Mouse (Mus musculus): Measurements from ENCODE around the gene Dip2b. TPM values are rescaled to one million over a fixed set of nuclear protein-coding genes. Genes with fewer than 3 reads are reported as not detected.

Gene Dip2b
- total and polyA plus RNA-seq, 3 experiments: 13.9 to 68.9 (median 15.4) TPM

- no peaks in the 10 kb centered on the region for H3K9me3 ChIP-seq (replicated peaks; ENCODE audit: insufficient read depth, low read length)
- no peak for TF ChIP-seq POLR2A (IDR thresholded peaks at IDR 0.05; ENCODE audit: control insufficient read depth in 1 of 2, insufficient read depth in 1 of 2, low read depth in 1 of 2, low read length in 2 of 2, poor library complexity in 1 of 2)
- TF ChIP-seq KAT2A (conservative IDR thresholded peaks at IDR 0.05; ENCODE audit: low read depth, low read length): no peak
- TF ChIP-seq ETS1 (IDR thresholded peaks at IDR 0.05; ENCODE audit: low read depth, low read length): no peak
- no peak for TF ChIP-seq RAD21 (IDR thresholded peaks at IDR 0.05; ENCODE audit: low read depth, low read length)
- TF ChIP-seq HCFC1 (IDR thresholded peaks at IDR 0.05; ENCODE audit: low read depth, low read length): no peak
- TF ChIP-seq NRF1 (IDR thresholded peaks at IDR 0.05; ENCODE audit: insufficient read depth, low read depth, low read length, poor library complexity, severe bottlenecking): no peak
- TF ChIP-seq MYB (IDR thresholded peaks at IDR 0.05; ENCODE audit: low read depth, low read length): no peak
- no peak for TF ChIP-seq MXI1 (IDR thresholded peaks at IDR 0.05; ENCODE audit: low read depth, low read length)
- no peak for TF ChIP-seq TAL1 (IDR thresholded peaks at IDR 0.05; ENCODE audit: low read length)
- no peak for TF ChIP-seq MEF2A (IDR thresholded peaks at IDR 0.05; ENCODE audit: extremely low read depth, insufficient replicate concordance, low read depth, low read length, poor library complexity, severe bottlenecking)
- TF ChIP-seq E2F4 (IDR thresholded peaks at IDR 0.05; ENCODE audit: borderline replicate concordance, low read depth, low read length): no peak
- TF ChIP-seq CHD2 (IDR thresholded peaks at IDR 0.05; ENCODE audit: low read length): no peak
- TF ChIP-seq MAZ (IDR thresholded peaks at IDR 0.05; ENCODE audit: low read depth, low read length): no peak
- TF ChIP-seq UBTF (IDR thresholded peaks at IDR 0.05; ENCODE audit: borderline replicate concordance, insufficient read depth, low read depth, low read length): no peak
- no peak for TF ChIP-seq USF1 (IDR thresholded peaks at IDR 0.05; ENCODE audit: low read depth, low read length)
- TF ChIP-seq ELF1 (IDR thresholded peaks at IDR 0.05; ENCODE audit: low read depth, low read length): no peak
- no peak for TF ChIP-seq POLR2AphosphoS2 (IDR thresholded peaks at IDR 0.05; ENCODE audit: low read length)
- no peak for TF ChIP-seq CHD1 (IDR thresholded peaks at IDR 0.05; ENCODE audit: low read depth, low read length)
Measured at GRCm38 (mm10) chr15:100115416-100115815, 77.0 kb downstream of the Dip2b start.

GRCm38 (mm10) chr15:100116325-100116724 lies 77.9 kb downstream of the Dip2b start:
- H3K36me3 ChIP-seq (ENCODE audit: control insufficient read depth in 1 of 2, insufficient read depth in 2 of 2, low read length in 2 of 2): peaks cover 0 to 13% of the 10 kb centered on the region in 2 experiments; a peak in 3 of 4 replicates
- no peaks in the 10 kb centered on the region for H3K27me3 ChIP-seq (ENCODE audit: control insufficient read depth in 1 of 2, insufficient read depth in 2 of 2, low read length in 2 of 2)
- no peak overlapping the region for H3K4me3 ChIP-seq (ENCODE audit: control insufficient read depth in 1 of 2, insufficient read depth in 1 of 2, low read depth in 2 of 2, low read length in 2 of 2)
- TF ChIP-seq MXI1 (IDR thresholded peaks at IDR 0.05; ENCODE audit: low read depth, low read length): no peak
- TF ChIP-seq USF1 (IDR thresholded peaks at IDR 0.05; ENCODE audit: low read depth, low read length): no peak
- TF ChIP-seq RCOR1 (IDR thresholded peaks at IDR 0.05; ENCODE audit: low read depth, low read length): no peak
- no peak for TF ChIP-seq E2F4 (IDR thresholded peaks at IDR 0.05; ENCODE audit: borderline replicate concordance, low read depth, low read length)
- TF ChIP-seq JUND (IDR thresholded peaks at IDR 0.05; ENCODE audit: low read depth, low read length): no peak
- no peak for TF ChIP-seq KAT2A (conservative IDR thresholded peaks at IDR 0.05; ENCODE audit: low read depth, low read length)
- no peak for TF ChIP-seq ELF1 (IDR thresholded peaks at IDR 0.05; ENCODE audit: low read depth, low read length)
- no peak for TF ChIP-seq CTCF (IDR thresholded peaks at IDR 0.05 in 2 of 3, conservative IDR thresholded peaks at IDR 0.05 in 1 of 3; ENCODE audit: control insufficient read depth in 1 of 3, insufficient read depth in 1 of 3, low read depth in 2 of 3, low read length in 3 of 3, poor library complexity in 1 of 3, severe bottlenecking in 1 of 3)
- no peak for TF ChIP-seq EP300 (IDR thresholded peaks at IDR 0.05; ENCODE audit: low read depth in 1 of 2, low read length in 2 of 2)
- no peak for TF ChIP-seq TCF12 (IDR thresholded peaks at IDR 0.05; ENCODE audit: low read depth, low read length)
- TF ChIP-seq CHD1 (IDR thresholded peaks at IDR 0.05; ENCODE audit: low read depth, low read length): no peak
- no peak for TF ChIP-seq NELFE (IDR thresholded peaks at IDR 0.05; ENCODE audit: low read depth, low read length)
- no peak for TF ChIP-seq SMC3 (IDR thresholded peaks at IDR 0.05; ENCODE audit: low read depth, low read length)
- TF ChIP-seq GABPA (IDR thresholded peaks at IDR 0.05; ENCODE audit: low read depth, low read length): no peak
- no peak for TF ChIP-seq MYC (IDR thresholded peaks at IDR 0.05; ENCODE audit: low read depth, low read length)
- TF ChIP-seq POLR2AphosphoS2 (IDR thresholded peaks at IDR 0.05; ENCODE audit: low read length): no peak
- TF ChIP-seq RAD21 (IDR thresholded peaks at IDR 0.05; ENCODE audit: low read depth, low read length): no peak
- H3K27ac ChIP-seq (ENCODE audit: control insufficient read depth, low read depth, low read length): no peak overlapping the region
- no peaks in the 10 kb centered on the region for H3K9me3 ChIP-seq (replicated peaks; ENCODE audit: insufficient read depth, low read length)
- no peak overlapping the region for H3K9ac ChIP-seq (ENCODE audit: control insufficient read depth, low read depth, low read length, poor library complexity, severe bottlenecking)
- H3K4me1 ChIP-seq (ENCODE audit: control insufficient read depth in 1 of 2, insufficient read depth in 2 of 2, low read length in 2 of 2): peaks cover 6 to 19% of the 10 kb centered on the region in 2 experiments; a peak in 3 of 4 replicates
- no peak for DNase-seq (ENCODE audit: low read depth, low spot score)
- H3K79me2 ChIP-seq (ENCODE audit: control insufficient read depth, insufficient read depth, low read length, poor library complexity): peaks cover 3% of the 10 kb centered on the region

More at GRCm38 (mm10) chr15:100115416-100115815, 77.0 kb downstream of the Dip2b start:
- peaks cover 3% of the 10 kb centered on the region for H3K79me2 ChIP-seq (ENCODE audit: control insufficient read depth, insufficient read depth, low read length, poor library complexity)
- H3K36me3 ChIP-seq (ENCODE audit: control insufficient read depth in 1 of 2, insufficient read depth in 2 of 2, low read length in 2 of 2): peaks cover 0 to 13% of the 10 kb centered on the region in 2 experiments; a peak in 3 of 4 replicates
- DNase-seq (ENCODE audit: low read depth, low spot score): no peak
- H3K27me3 ChIP-seq (ENCODE audit: control insufficient read depth in 1 of 2, insufficient read depth in 2 of 2, low read length in 2 of 2): no peaks in the 10 kb centered on the region
- no peak overlapping the region for H3K27ac ChIP-seq (ENCODE audit: control insufficient read depth, low read depth, low read length)
- H3K9ac ChIP-seq (ENCODE audit: control insufficient read depth, low read depth, low read length, poor library complexity, severe bottlenecking): no peak overlapping the region
- peaks cover 6 to 19% of the 10 kb centered on the region in 2 experiments; a peak in 3 of 4 replicates for H3K4me1 ChIP-seq (ENCODE audit: control insufficient read depth in 1 of 2, insufficient read depth in 2 of 2, low read length in 2 of 2)
- H3K4me3 ChIP-seq (ENCODE audit: control insufficient read depth in 1 of 2, insufficient read depth in 1 of 2, low read depth in 2 of 2, low read length in 2 of 2): no peak overlapping the region
